Mouse (Mus musculus) spleen, adult 18-20 months (tissue): ENCODE measurements around the gene Slc6a19.
"Not testable (repeated sequence)": the region's sequence is repeated elsewhere in the genome, so short reads cannot be mapped to it uniquely, and the experiment has no call there.

Experiments used
- DNase-seq, 2 experiments: peaks; one replicate each; pipeline ENCODE4 v3.0.0; 2022; ENCODE audit warnings: mixed read lengths in 2 of 2

Gene Slc6a19

GRCm38 (mm10) chr13:73704694-73705325, at the start of gene Slc6a19:
TSS of gene Slc6a19 (minus strand) at chr13:73704865.
- no peak for DNase-seq

- DNase-seq = no peak
Observed at GRCm38 (mm10) chr13:73751284-73751683, 46.6 kb upstream of the Slc6a19 start.

- DNase-seq = no peak
Observed at GRCm38 (mm10) chr13:73750435-73750834, 45.8 kb upstream of the Slc6a19 start.

- DNase-seq = peak in 1 of 2 experiments; percentile 23
Observed at GRCm38 (mm10) chr13:73748663-73749440, 44.2 kb upstream of the Slc6a19 start.

- DNase-seq = no peak
Observed at GRCm38 (mm10) chr13:73743662-73744061, 39.0 kb upstream of the Slc6a19 start.

GRCm38 (mm10) chr13:73742944-73743343, 38.3 kb upstream of the Slc6a19 start:
- DNase-seq = no peak

- DNase-seq = not testable (repeated sequence)
Observed at GRCm38 (mm10) chr13:73740399-73740944, 35.8 kb upstream of the Slc6a19 start.

GRCm38 (mm10) chr13:73736943-73737342, 32.3 kb upstream of the Slc6a19 start:
- no peak for DNase-seq

GRCm38 (mm10) chr13:73735928-73736327, 31.3 kb upstream of the Slc6a19 start:
- no peak for DNase-seq

GRCm38 (mm10) chr13:73735270-73735669, 30.6 kb upstream of the Slc6a19 start:
- no peak for DNase-seq

- DNase-seq = no peak
Observed at GRCm38 (mm10) chr13:73734379-73734778, 29.7 kb upstream of the Slc6a19 start.

GRCm38 (mm10) chr13:73732742-73733700, 28.4 kb upstream of the Slc6a19 start, which contains the start of gene Slc12a7:
TSS of gene Slc12a7 (plus strand) at chr13:73733094.
- no peak for DNase-seq

GRCm38 (mm10) chr13:73732235-73732634, 27.6 kb upstream of the Slc6a19 start:
- no peak for DNase-seq

GRCm38 (mm10) chr13:73730913-73731312, 26.2 kb upstream of the Slc6a19 start:
- DNase-seq = no peak

- DNase-seq = no peak
Observed at GRCm38 (mm10) chr13:73728633-73729032, 24.0 kb upstream of the Slc6a19 start.

GRCm38 (mm10) chr13:73727621-73728025, 23.0 kb upstream of the Slc6a19 start:
- DNase-seq = no peak

GRCm38 (mm10) chr13:73725315-73725714, 20.6 kb upstream of the Slc6a19 start:
- no peak for DNase-seq

GRCm38 (mm10) chr13:73723081-73723668, 18.5 kb upstream of the Slc6a19 start:
- peak in 1 of 2 experiments; percentile 38 for DNase-seq

- no peak for DNase-seq
Observed at GRCm38 (mm10) chr13:73720241-73720640, 15.6 kb upstream of the Slc6a19 start.

- DNase-seq = peak; percentile 30 to 75
Observed at GRCm38 (mm10) chr13:73718225-73718624, 13.6 kb upstream of the Slc6a19 start.

GRCm38 (mm10) chr13:73714020-73714419, 9.4 kb upstream of the Slc6a19 start:
- no peak for DNase-seq

GRCm38 (mm10) chr13:73713204-73713603, 8.5 kb upstream of the Slc6a19 start:
- DNase-seq = no peak
